Mouse (Mus musculus) embryonic fibroblast, embryonic 13.5 days (primary cell): ENCODE measurements around the gene Rbfox3.

ENCODE experiments used
- CTCF ChIP-seq: IDR thresholded peaks from 2 replicates; pipeline ENCODE4 v1.5.1; 2011; ENCODE audit warnings: mild to moderate bottlenecking, control low read depth, low read length, moderate library complexity, borderline replicate concordance; ENCODE audit not compliant: insufficient read depth
- POLR2A ChIP-seq: IDR thresholded peaks from 2 replicates; pipeline ENCODE4 v1.6.1; 2011; ENCODE audit warnings: low read depth, mild to moderate bottlenecking, control low read depth, low read length, moderate library complexity

DNA sequence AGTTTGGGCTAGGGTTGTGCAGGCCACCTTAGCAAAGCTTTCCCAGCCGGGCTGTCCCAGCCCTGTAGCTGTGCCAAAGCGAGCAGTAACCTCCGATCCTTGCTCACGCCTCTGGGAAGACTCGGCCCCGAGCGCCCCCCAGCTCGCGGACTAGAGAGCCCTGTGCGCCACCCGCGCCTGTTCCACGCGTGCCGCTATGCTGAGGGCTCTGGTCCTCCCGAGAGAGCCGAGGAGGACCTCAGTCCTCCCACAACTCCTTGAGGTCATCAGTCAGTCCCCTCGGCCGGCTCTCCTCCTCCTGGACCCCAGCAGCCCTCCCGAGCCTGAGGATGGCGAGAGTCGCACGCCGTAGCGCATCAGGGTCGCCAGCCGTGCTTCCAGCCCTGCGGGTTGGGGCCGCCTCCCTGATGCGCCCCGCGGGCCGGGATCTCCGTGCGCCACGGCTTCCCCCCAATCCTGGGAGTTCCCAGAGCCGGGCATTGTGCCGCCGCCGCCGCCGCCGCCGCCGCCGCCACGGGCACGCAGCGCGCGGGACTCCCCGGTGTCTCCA, 2.9 kb downstream of the Rbfox3 start:
- TF ChIP-seq POLR2A, result no peak
- TF ChIP-seq CTCF, result no peak
